Mouse (Mus musculus) spleen, adult 2 months (tissue): ENCODE measurements around the gene Schip1.

Experiments
- CTCF ChIP-seq: fragments of 200-500 bp; IDR thresholded peaks from 2 replicates; pipeline ENCODE4 v1.5.1; 2011; ENCODE audit warnings: mild to moderate bottlenecking, inconsistent platforms; ENCODE audit not compliant: insufficient read depth, insufficient read length, insufficient replicate concordance; ENCODE audit errors: extremely low read depth
- POLR2A ChIP-seq: fragments of 200-500 bp; IDR thresholded peaks from 2 replicates; pipeline ENCODE4 v1.6.1; 2011; ENCODE audit warnings: low read depth, low read length, inconsistent platforms

DNA sequence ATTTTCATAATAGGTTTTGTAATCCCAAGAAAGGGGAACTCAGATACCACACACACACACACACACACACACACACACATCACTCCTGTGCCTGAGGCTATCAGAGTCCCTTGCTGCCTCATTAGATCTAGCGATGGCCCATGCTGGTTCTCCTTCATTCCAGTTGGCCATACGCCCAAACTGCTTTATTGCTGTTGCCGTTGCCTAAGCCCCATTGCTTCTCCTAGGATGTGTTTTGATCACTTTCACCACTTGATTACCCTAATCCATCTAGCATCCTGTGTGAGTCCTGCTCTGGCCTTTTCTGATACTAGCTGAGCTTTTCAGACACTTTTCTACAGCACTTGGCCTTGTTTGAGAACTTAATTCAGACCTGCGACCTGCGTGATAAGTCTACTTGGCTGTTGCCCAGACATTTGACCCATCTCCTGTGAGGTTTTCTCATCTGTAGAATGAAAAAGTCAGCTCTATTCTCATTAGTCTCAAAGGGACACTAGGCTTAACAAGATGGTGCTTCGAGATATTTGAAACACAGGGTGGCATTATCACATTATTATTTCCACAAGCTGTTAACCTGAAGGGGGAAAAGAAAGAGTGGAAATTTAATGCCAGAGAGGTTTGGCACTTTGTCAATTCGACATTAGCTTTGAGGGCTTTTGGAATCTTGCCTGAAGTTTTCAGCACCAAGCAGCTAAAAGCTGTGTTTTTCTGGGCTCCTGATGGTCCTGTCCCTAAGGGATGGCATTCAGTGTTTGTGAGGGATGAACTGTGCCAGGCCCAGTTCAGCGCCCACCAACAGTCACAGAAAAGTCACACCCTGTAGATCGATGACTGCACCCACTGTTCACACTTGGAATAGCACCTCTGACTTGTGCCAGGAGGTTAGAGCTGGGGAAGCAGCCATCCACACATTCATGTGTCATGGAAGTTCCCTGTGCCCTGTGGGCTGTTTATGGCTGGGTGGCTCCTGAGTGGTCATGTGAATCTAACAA, 7.1 kb downstream of the Schip1 start:
- TF ChIP-seq CTCF (no peak), POLR2A (no peak)
